Mouse (Mus musculus): ENCODE measurements at regions not wholly inside any gene's neighbourhood (a gene's known extent, or its start where the extent isn't known, plus 50 kb on each side); places are given as distances from the start of the nearest gene placed in this dataset.

DNA sequence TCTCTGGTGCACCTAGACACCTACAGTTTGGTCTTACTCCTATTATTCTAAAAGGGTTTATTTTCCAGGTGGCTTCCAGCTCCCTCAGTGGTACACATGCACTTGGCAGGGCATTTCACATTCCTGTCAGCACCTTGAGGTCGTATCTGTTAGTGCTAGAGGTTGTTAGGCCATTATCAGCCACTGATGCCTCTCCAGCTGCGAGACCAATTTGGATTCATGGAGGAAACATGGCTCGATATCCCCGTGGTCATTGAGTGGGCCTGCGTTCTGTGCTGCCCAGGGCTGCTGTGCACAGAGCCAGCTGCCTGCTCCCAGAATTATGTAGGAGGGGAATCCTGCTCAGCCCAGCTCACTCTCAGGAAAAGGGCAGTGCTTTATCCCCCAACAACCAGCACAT, 60.1 kb upstream of the Irx1 start:
- DNase-seq (ENCODE audit: low spot score), result no peak

DNA sequence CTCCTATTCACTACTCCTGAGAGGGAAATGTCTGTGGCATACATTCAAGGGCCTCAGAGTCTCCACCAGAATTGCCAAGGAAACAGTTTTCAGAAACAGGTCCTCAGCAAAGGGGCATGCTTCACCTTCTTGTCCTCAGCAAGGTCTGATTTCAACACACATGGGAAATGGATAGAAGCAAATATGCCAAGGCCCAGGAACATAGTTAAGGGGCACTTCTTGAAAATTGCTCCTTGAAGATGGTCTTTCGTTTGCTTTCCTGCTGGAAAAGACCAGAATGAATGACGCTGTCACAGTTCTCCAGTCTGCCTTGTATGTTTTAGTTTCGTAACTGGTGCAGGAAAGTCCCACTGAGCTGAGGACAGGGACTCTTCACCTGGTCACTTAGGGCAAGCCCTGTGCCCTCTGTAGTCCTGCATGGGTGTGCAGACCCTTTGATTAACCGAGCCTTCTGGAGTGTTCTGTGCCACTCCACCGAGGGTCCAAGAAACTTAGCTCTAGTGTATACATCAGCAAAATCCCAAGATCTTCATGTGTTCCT, 80.5 kb upstream of the Irx1 start:
- DNase-seq (ENCODE audit: low spot score), result no peak

DNA sequence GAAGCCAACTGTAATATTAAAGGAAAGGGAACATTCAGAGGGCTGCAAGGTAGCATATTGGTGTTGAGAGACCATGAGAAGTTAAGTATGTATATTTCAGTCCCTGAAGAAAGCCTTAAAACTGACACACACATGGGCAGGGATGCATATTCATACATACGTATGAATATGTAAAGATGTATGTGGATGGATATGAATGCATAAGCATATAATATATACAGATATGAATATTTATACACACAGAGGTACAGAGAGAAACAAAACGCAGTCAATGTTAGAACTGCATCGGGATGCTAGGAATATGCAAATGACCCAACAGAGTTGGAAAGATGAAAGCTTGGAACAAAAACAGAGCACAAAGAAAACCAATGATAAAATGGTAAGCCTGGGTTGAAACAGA, 92.9 kb upstream of the Irx1 start:
- DNase-seq (ENCODE audit: low spot score), result no peak

DNA sequence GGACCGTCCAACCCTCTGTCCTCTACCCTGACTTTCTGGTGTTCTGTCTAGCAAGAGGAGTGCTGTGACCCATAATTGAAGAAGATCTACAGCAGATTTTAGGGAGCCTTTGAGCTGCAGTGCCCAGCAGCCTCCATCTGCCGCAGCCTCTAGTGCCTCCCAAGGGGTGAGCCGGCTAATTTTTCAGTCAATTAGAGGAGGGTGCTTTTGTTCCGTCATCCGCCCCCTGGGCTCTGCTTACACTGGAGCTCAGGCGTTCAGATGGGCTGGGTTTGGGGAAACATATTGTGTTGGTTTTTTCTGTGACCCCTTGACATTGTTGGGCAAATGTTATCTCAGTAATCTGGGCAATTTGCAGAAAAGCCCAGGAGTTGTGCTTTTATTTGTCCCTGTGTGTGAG, 98.1 kb upstream of the Irx1 start:
- no peak for DNase-seq (ENCODE audit: low spot score)

DNA sequence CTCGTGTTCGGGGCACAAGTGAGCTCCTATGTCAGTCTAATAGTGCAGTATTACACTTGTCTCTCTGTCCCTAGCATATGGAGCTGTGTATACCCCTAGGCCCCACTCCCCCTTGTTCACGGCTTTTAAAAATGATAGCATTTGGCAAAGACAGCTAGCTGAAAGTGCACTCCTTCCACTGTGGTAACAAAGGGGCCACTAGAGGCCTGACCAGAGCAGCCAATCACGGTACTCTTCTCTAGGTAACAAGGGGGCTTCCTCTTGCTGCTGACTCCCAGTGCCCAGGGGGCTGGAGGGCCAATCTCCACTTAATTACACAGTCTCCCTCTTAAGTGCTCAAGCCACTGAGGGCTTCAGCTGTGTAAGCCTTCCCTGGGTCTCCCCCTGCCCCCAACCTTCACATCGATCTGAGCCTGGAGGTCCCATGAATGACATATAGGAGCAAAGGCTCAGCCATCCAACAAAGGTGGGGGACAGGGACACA, 99.8 kb upstream of the Irx1 start:
- no peak for DNase-seq (ENCODE audit: low spot score)

DNA sequence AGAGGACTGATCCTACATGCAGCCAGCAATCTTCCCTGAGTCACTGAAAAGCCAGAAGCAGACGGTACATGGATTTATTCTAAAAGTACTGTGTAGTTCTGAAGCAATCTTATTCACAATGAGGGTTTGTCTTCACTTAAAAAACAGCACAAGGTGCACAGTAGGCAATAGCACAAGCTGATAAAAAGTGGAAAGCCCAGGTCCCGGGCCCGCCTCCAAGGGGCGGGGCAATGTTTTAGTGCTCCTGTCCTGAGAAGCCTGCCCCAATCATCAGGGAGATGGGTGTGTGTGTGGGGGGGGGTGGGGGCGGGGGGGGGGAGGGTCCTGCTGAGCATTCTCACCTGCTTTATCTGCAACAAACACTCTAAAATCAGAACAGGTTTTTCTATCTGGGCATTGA, 133.1 kb upstream of the Irx1 start:
- no peak for DNase-seq (ENCODE audit: low spot score)

DNA sequence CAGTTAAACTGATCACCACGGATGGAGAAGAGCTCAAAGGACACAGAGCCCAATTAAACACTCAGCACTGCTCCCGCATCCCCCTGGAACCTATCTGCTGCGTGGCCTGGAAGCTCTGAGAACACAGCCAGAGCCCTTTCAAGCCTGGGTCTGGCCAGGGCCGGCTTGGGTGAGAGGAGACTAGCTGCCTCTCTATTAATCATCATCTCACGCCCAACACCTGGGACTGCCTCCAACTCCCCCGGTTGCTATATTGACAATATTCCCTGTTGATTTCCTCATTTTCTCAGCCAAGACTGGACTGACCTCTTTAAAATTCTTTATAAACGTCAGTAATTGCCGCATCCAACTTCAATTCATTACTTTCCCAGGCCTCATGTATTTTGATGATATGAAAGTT, 133.7 kb upstream of the Irx1 start:
- DNase-seq (ENCODE audit: low spot score), result no peak

DNA sequence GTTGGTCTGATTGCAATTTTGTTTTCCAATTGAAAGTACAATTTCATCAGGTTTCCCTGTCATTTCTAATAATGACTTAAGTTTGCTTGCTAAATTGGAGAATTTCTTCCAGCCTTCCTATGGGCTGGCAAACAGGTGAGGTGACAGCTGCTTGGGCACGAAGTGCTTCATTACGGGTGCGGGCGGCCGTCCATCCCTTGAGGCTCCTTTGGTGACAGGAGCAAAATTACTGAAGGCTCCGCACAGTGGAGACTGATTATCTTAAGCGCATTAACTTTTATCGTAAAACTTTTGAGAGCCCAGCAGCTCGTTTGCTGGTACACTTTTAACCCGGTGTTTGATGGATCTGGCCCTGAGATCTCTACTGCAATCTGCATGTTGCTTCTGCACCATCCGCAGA, 134.3 kb upstream of the Irx1 start:
- no peak for DNase-seq (ENCODE audit: low spot score)

DNA sequence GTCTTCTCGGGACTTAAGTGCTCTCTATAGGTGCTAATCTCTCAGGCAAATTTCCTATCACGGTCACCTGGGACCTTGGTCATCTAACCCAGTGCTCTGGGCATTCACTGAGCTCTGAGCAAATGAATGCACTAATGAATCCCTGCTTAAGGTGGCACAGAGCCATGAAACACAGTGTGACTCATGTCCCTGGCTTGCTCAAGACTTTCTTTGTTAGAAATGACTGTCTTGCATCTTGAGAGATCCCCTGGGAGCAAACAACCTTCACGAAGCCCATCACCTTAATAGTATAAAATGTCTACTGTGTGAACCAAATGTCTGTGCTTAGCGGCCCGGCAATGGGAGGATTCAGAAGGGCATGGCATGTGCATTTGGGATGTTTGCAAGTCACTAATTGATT, 137.2 kb upstream of the Irx1 start:
- DNase-seq (ENCODE audit: low spot score), result no peak

DNA sequence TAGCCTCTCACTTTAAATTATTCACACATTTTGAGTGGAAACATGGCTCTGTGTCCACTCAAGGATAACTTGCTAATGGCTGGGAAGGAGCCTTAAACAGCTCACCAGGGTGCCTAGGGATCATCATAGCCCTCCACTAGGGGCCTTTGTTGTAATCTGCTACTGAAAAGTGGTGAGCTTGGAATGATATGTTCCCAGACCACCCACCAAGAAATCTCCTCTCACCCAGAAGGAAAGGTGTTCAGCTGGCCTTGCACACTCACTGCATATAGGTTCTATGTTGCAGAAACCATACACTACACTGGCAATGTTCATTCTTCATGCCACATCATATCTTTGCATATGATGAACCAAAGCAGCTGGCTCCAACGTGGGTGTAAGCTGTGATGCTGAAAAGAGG, 145.1 kb upstream of the Irx1 start:
- no peak for DNase-seq (ENCODE audit: low spot score)

DNA sequence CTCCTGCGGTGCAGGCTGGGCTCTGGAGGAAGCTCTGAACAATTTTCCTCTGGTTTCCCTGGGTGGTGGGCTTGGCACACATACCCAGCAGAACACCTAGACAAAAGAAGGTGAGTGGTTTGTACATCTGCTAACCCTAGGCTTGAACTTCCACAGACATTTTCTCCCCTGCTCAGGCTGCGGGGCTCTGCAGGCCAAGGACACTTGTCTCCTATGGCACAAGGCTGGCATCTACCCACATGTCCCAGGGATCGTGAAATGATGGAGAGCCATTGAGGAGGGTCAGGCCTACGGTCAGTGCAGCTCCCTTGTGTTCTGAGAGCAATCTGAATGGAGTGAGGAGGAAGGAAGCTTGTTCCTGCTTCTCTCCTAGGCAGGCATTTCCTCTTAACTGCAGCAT, 150.4 kb upstream of the Irx1 start:
- DNase-seq (ENCODE audit: low spot score), result no peak

DNA sequence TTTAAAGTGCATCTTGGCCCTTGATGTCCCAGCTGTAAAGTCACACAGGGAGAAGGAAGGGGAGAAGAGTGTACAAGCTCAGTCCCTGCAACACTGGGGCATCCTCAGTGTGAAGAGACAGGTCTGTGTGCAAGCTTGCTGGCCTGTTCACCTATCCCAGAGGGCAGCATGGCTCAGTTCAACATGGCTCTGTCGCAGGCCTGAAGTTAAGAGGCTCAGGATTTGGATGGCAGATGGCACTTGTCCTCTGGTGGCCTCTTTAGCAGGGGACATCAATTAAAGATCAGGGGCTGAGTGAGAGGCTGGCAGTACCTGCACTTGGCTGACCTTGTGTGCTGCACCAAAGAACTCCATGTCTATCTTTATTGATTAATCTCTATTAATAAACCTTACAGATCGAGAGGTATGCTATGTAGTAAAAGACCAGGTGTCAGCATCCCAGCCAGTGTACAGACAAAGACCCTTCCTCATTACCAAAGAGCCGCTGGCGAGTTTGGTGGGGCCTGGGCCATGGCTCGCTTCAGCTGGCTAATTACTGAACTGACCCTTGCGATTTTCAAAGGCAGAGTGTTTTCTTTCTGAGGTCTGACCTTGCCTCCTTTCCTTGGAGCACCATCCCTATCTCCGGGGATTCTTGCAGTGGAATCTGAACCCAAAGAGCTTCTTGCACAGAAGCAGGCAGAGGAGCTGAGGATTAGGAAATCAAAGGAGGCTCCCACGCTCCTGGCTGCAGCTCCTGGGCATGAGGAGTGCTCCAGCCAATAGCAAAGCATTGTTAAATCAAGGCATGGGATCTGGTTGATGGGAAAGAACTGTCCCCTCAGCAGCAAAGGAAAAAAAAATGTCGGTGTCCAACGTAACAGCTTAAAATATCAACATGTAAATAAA, 151.5 kb upstream of the Irx1 start:
- no peak for DNase-seq (ENCODE audit: low spot score)

DNA sequence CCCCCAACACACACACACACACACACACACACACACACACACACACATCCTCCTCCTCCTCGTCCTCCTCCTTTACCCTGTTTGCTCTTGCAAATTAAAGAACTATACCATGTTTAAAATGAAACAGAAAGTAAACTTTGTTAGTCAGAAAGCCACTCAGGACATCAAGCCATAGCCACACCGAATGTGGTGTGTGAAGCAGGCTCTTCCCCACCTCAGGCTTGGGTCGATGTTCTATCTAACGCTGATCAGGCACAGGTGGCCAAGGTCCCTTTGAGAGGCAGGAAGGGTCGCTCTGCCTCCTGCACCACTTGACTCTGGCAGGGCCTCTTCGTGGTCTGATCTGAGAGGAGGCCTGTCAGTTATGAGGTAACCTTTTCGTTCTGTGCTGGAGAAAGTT, 156.9 kb upstream of the Irx1 start:
- peak; percentile 48 for DNase-seq (ENCODE audit: low spot score)

DNA sequence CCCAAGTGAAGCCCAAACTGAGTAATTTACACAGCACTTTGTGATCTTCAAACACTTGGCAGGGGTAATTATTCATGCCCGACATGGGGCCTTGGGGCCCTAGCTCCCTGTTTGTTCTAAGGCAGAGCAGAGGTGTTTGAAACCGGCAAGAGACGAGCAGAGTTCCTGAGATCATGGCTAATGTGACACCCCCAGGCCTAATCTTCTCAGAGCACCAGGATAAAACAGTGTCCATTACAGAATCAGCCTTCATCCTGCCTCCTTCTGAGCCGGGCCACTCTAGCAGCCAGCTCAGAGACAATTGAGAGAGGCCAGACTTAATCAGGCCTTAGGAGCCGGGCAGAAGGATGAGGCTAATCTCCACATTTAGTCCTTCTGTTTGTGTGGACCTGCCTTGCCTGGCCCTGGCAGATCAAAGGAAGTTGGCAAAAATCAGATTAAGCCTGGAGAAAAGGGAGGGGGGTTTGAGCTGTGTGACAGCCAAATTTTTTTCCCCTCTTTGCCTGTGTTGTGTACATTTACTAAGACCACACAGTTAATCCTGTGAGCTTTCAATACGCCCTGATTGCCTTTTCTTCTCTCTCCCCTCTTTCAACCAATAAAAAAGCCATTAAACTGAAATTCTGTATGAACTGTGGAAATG, 157.5 kb upstream of the Irx1 start:
- DNase-seq (ENCODE audit: low spot score), result no peak

DNA sequence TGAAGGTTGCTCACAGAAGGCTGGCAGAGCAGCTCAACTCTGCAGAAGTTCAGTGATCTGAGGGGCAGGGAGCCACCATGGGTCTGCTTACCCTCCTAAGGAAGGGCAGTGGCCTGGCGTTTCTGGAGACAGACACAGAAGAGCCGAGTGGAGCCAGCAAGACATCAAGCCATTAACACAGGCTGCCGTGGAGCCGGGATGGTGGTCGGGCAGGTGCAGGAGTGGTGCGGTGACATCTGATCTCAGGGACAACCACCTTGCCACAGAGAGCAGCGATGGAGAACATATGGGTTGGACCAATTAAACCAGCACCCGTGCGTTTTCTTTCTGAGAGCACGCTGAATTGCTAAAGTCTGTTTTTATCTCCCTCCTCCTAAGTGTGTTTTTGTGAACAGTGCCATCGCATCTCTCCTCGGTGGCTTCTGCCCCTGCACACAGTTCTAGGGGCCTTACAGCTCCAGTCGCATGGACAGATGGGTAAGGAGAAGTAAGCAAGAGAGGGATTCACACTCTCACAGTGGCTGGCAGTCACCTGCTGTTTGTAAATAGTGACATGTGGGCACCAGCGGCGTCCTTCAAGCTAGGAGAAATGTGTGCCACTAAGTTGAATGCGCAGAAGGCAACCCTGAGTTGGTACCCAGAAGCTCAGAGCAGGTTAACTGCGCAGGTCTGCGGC, 158.2 kb upstream of the Irx1 start:
- DNase-seq (ENCODE audit: low spot score), result peak; percentile 11

DNA sequence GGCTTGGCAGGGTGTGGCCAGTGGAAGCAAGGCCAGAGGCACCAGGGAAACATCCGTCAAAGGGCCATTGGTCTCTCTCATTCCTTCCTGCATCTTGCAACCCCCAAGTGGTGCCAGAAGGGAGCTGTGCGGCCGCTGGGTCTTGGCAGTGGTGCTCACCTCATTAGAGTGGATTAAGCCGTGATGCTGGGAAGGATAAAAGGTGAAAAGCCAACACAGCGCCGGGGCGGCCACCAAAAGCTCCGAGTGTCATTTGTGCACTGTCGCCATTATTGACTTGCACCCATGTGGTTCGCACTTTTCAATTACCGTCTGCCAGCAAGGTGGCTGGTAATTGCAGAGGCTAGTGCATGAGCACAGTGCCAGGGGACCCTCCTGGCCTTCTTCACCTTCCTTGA, 158.7 kb upstream of the Irx1 start:
- no peak for DNase-seq (ENCODE audit: low spot score)

DNA sequence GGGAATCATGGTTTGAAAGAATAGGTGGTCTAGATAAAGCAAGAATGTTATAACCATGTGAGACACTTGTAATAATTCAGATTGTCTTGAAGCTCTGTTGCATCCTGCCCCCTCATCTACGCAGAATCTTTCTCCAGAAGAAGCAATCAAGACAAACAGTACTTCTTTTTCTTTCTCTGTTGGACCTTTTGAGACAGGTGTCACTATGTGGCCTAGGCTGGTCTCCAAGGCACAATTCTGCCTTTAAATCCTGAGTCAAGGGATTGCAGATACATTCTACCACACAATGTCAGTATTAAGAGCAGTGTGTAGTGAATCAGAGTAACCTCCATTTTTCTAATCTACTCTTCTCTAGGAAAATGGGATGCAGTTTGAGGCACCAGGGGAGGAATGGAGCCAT, 164.8 kb upstream of the Irx1 start:
- DNase-seq (ENCODE audit: low spot score), result no peak

DNA sequence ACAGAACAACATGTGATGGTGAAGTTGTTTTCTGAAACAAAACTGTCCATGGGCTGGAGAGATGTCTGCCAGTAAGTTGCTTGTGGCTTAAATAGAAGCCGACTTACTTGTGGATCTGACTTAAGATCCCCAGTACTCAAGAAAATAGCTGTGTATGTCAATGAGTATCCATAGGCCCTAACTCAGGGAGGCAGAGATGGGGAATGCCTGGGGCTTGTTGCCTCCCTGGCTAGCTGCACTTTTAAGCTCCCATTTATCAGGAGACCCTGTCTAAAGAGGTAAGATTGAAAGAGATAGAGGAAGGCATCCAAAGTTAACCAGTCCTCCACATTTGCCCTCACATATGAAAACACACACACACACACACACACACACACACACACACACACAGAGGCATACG, 167.8 kb upstream of the Irx1 start:
- no peak for DNase-seq (ENCODE audit: low spot score)

DNA sequence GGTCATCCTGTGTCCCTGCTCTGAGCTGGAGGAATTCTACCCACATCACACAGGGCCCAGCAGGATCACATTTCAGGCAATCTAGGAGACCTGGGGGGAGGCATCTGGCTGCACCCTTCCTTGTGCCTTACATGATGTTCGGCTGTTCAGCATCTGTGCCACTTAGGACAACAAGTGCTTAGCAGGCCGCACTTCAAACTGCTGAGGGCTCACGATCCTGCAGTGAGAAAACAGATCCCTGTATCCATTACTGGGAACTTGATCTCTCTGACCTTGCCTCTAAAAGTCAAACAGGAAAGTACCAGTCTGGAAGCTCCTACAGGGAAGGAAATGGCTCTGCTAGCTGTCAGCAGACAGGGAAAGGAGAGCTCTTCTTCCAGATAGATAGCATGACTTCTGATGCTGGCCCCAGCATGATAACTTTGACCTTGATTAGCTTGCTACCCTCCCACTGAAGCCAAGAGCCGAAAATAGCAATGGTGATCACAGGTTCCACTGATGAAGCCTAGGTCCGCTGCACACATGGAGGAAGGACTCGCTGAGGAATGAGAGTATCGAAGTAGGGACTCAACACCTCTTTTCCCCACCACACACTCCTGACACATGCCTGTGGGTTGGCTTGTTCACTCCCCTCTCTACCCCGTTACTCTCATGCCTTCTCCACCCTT, 170.7 kb upstream of the Irx1 start:
- DNase-seq (ENCODE audit: low spot score), result no peak

DNA sequence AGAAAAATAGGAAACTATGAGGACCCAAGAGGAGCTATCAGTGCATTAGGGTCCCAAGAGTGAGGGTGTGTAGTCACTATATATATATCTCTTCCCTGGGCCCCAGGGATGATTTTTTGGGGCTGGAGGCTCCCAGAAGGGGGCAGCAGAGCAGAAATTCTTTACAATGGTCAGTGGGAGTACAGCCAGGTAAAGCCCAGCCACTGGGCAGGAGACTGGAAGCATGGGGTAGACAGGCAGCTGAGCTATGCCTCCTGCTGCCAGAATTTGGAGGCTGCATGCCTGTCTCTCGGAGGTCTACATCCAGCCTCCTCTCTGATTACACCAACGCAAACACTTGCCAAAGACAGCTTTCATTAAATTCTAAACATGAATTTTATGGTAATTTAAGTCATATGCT, 202.7 kb upstream of the Irx1 start:
- DNase-seq (ENCODE audit: low spot score), result no peak

DNA sequence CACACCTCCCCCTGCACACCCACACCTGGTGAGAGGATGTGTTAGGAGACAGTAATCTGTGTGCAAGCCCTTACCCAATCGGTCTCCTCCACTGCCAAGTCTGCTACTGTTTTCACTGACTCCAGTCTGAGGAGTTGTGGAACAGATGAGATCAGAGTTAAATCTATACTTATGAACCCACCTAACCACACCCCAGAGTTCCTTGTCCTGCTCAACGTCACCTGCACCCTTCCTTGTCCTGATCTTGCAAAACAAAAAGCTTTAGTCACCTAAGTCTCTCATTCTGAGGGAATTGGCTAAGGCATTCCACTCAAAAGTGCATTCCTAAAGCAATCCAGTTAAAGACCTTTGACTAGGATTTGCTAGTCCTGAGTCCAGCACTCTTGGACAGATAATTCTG, 203.9 kb upstream of the Irx1 start:
- DNase-seq (ENCODE audit: low spot score), result no peak

DNA sequence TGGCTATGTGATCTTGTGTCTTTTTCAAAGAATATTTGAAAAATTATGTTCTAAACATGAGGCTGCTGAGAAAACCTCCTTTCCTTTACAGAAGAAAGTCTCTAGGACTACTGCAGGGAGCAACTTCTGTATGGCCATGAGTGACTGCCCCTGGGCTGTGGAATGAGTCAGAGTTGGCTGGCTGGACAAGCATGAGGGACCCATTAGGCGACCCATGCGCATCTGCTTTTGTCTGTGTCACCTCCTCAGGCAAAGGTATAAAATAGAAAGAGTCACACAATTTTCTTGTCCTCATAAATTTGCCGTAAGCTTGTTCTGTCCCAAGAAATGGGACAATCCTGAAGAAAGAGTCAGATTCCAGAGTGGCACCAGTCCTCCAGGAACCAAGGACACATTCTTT, 220.1 kb upstream of the Irx1 start:
- DNase-seq (ENCODE audit: low spot score), result no peak
